Mouse (Mus musculus) ZHBTc4 (cell line): ENCODE results near the gene Rtp1.
A peak's percentile ranks its signal among the peaks of the same experiment; 100 is the strongest.

ENCODE experiments used
- DNase-seq: peaks from one replicate; pipeline ENCODE4 v3.0.0-alpha.2; 2011; ENCODE audit warnings: low read depth, low spot score

Gene Rtp1

GRCm38 (mm10) chr16:23456534-23456933 is 27.6 kb downstream of the Rtp1 start:
- no peak for DNase-seq

GRCm38 (mm10) chr16:23457338-23457737 is 28.4 kb downstream of the Rtp1 start:
- DNase-seq: no peak

- DNase-seq: no peak
Measured at GRCm38 (mm10) chr16:23458906-23459588, 30.1 kb downstream of the Rtp1 start.

- no peak for DNase-seq
Measured at GRCm38 (mm10) chr16:23463671-23464347, 34.9 kb downstream of the Rtp1 start.

DNA sequence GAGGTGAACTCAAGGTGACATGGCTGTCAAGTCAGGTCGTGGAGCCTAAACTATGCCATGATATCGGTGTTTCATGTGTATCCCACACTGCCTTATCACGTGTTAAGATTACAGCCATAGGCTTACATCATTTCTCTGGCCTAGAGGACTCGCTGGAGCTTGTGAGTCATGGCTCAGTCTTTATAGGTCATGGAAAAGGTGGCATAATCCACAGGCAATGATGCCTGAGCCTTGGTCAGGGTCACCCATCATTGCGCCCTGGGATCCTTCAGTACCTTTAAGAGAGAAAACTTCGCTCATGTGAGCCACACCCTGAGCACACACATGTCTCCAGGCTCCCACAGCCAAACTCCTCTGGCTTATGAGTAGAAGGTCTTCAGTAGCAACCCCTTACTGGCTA is 42.6 kb downstream of the Rtp1 start:
- no peak for DNase-seq

DNA sequence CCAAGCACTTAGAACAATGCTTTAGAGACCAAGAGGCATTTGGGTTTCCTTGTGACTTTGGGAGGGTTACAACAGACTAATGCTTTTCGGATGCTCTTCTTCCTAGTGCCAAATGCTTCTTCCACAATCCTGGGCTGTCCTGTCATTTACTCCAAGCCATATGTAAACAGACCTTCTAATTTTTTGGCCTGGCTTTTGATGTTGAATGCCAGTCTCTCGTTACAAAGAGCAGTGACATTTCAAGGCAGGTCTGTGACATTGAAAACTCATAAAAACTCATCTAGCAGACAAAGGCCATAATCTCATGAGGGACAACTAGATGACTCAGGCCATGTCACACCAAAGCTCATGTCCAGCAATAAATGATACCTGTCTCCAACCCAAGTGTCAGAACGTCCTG is 43.1 kb downstream of the Rtp1 start:
- DNase-seq: no peak

DNA sequence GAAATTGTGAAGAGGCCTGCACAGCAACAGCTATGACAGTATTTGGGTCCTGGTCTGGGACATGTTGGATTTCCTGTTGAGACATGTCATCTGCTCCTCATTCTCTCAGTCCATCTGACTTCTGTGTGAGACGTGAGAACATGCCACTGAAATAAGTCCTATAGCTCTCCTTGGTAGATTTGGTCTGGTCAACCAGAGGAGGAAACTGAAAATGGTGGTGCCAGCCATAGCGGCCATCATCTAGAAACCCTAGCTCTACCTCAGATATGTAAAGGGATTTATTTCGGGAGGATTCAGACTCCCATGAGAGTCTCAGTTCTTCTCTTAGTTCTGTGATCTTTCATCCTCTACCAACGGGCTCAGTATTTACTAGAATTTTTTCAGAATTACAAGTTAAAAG is 46.7 kb downstream of the Rtp1 start:
- no peak for DNase-seq

DNA sequence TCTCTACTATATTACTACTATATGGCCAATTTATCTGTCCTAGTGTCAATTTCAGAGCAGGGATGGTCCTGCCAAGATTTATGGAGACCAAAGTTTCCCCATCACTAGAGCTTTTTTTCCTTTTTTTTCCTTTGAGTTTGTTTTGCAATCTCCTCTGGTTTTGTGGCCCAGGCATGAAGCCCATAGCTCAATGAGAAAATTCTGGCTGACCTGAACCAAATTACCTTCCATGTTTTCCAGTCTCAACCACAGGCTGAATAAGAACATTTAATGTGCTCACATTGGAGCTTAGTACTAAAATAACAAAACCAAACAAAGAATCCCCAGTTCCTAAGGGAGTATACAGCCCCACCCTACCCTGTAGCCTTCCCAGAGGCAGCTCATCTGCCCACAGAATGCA is 47.7 kb downstream of the Rtp1 start:
- DNase-seq: no peak

GRCm38 (mm10) chr16:23479872-23480603 is 51.1 kb downstream of the Rtp1 start:
- DNase-seq: no peak

GRCm38 (mm10) chr16:23482218-23482617 is 53.3 kb downstream of the Rtp1 start:
- DNase-seq: peak; percentile 91

DNA sequence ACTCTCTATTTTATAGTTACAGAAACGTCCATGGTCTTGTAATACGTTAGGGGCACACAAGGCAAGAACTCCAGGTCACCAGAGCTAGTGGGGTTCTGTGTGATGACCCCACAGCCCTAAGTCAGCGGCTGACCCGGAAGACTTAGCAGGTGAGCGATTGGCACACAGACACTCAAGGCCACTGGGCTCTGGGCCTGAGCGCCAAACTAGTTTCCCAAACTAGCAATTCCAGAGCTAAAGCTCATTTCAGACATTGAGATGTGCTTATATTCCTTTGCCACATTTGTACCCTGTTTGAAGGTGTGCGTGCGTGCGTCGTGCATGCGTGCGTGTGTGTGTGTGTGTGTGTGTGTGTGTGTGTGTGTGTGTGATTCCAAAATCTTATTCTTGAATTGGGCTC is 53.9 kb downstream of the Rtp1 start:
- peak; percentile 23 for DNase-seq

GRCm38 (mm10) chr16:23483292-23483691 is 54.4 kb downstream of the Rtp1 start:
- DNase-seq: no peak
